11 mouse cellular contexts compared by ENCODE assay signal in the genomic region with DNA sequence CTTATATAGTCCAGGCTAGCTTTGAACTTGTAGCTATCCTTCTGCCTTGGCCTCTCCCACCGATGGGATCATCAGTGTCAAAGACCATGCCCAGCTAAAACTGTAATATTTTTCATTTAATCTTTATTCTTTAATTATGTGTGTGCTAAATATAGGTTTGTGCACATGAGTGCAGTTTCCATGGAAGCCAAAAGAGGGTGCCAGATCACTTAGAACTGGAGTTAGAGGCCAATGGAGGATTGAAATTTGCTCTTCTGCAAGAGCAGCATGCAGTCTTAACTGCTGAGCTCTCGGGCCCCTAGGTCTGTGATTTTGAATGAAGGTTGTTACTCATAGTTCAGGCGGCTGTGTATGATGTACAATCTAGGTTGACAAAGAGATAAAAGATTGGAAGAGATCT.
DNase-seq lines count a peak whose midpoint lies in the region; ATAC-seq and TF ChIP-seq lines count a peak whose summit lies in the region.
"Had no signal": no experiment of that assay in that cellular context is flagged by ENCODE, and none has a peak within 500 bp of the region (broad histone marks: within the 10 kb centered on the region; RNA-seq: fewer than 3 reads in every experiment).

No protein-coding gene starts in this region.

- ATAC-seq in forebrain, embryonic 14.5 days, result no peak
- ATAC-seq in forebrain, embryonic 13.5 days, result no peak
- no peak for ATAC-seq in lung, embryonic 14.5 days (ENCODE audit: insufficient read depth)
- ATAC-seq: midbrain, embryonic 15.5 days had no signal

- no peak overlapping the region for H3K4me2 ChIP-seq in forebrain, embryonic 14.5 days (ENCODE audit: low read length)
- no peak overlapping the region for H3K4me2 ChIP-seq in forebrain, embryonic 13.5 days
- no peak overlapping the region for H3K4me2 ChIP-seq in lung, embryonic 14.5 days
- H3K4me2 ChIP-seq: hindbrain, embryonic 15.5 days; midbrain, embryonic 15.5 days had no signal

- peak; percentile 41 for TF ChIP-seq CTCF in lung, embryonic 14.5 days (IDR thresholded peaks at IDR 0.05; ENCODE audit: low read depth)

- H3K4me1 ChIP-seq in forebrain, embryonic 14.5 days (ENCODE audit: control insufficient read depth, insufficient read depth, low read length), result no peaks in the 10 kb centered on the region
- no peaks in the 10 kb centered on the region for H3K4me1 ChIP-seq in forebrain, embryonic 13.5 days
- H3K4me1 ChIP-seq in lung, embryonic 14.5 days (ENCODE audit: insufficient read depth), result no peaks in the 10 kb centered on the region
- H3K4me1 ChIP-seq: hindbrain, embryonic 15.5 days; midbrain, embryonic 15.5 days had no signal

- H3K27me3 ChIP-seq in forebrain, embryonic 14.5 days (replicated peaks; ENCODE audit: control insufficient read depth, insufficient read depth, low read length), result no peaks in the 10 kb centered on the region
- H3K27me3 ChIP-seq in forebrain, embryonic 13.5 days, result no peaks in the 10 kb centered on the region
- H3K27me3 ChIP-seq in lung, embryonic 14.5 days (ENCODE audit: insufficient read depth, low read length), result no peaks in the 10 kb centered on the region
- H3K27me3 ChIP-seq: hindbrain, embryonic 15.5 days; midbrain, embryonic 15.5 days had no signal

- whole genome bisulfite sequencing in forebrain, embryonic 14.5 days, result 81% methylated on average over 3 of the region's 3 CpGs
- WGBS in forebrain, embryonic 13.5 days, result 64% methylated on average over 3 of the region's 3 CpGs
- WGBS in lung, embryonic 14.5 days, result 68% methylated on average over 3 of the region's 3 CpGs

- H3K27ac ChIP-seq in forebrain, embryonic 14.5 days (ENCODE audit: low read depth, low read length), result no peak overlapping the region
- H3K27ac ChIP-seq in forebrain, embryonic 13.5 days, result no peak overlapping the region
- no peak overlapping the region for H3K27ac ChIP-seq in lung, embryonic 14.5 days (ENCODE audit: low read depth)
- H3K27ac ChIP-seq: hindbrain, embryonic 15.5 days; midbrain, embryonic 15.5 days had no signal

- no peak overlapping the region for H3K9ac ChIP-seq in forebrain, embryonic 14.5 days (ENCODE audit: low read length)
- H3K9ac ChIP-seq in forebrain, embryonic 13.5 days, result no peak overlapping the region
- no peak overlapping the region for H3K9ac ChIP-seq in lung, embryonic 14.5 days
- H3K9ac ChIP-seq: hindbrain, embryonic 15.5 days; midbrain, embryonic 15.5 days had no signal

- H3K9me3 ChIP-seq in forebrain, embryonic 14.5 days (replicated peaks; ENCODE audit: control insufficient read depth, low read length), result no peaks in the 10 kb centered on the region
- H3K9me3 ChIP-seq in forebrain, embryonic 13.5 days (replicated peaks), result no peaks in the 10 kb centered on the region
- no peaks in the 10 kb centered on the region for H3K9me3 ChIP-seq in lung, embryonic 14.5 days (ENCODE audit: low read depth, low read length)
- H3K9me3 ChIP-seq: G1E; hindbrain, embryonic 15.5 days; midbrain, embryonic 15.5 days had no signal

- no peaks in the 10 kb centered on the region for H3K36me3 ChIP-seq in forebrain, embryonic 14.5 days (ENCODE audit: control insufficient read depth, insufficient read depth, low read length)
- no peaks in the 10 kb centered on the region for H3K36me3 ChIP-seq in forebrain, embryonic 13.5 days (ENCODE audit: poor library complexity, severe bottlenecking)
- H3K36me3 ChIP-seq in lung, embryonic 14.5 days (ENCODE audit: insufficient read depth), result no peaks in the 10 kb centered on the region
- H3K36me3 ChIP-seq: G1E; hindbrain, embryonic 15.5 days; midbrain, embryonic 15.5 days had no signal

- DNase-seq in forebrain, embryonic 14.5 days (ENCODE audit: low spot score), result peak; percentile 19
- DNase-seq in lung, embryonic 14.5 days, result peak; percentile 38
- DNase-seq in lung, postnatal 14 days, result no peak
- DNase-seq in cerebellum, adult 9-11 months, result peak; percentile 2
- DNase-seq in right cerebral cortex, postnatal 14 days, result peak; percentile 39
- DNase-seq in spleen, postnatal 4 days (ENCODE audit: low spot score in 2 of 2), result no peak
- no peak for DNase-seq in ovary, postnatal 14 days (ENCODE audit: low spot score)

- no peak overlapping the region for H3K4me3 ChIP-seq in forebrain, embryonic 14.5 days (ENCODE audit: low read depth, low read length)
- H3K4me3 ChIP-seq in forebrain, embryonic 13.5 days, result no peak overlapping the region
- H3K4me3 ChIP-seq in lung, embryonic 14.5 days (ENCODE audit: low read depth, low read length), result no peak overlapping the region
- H3K4me3 ChIP-seq: hindbrain, embryonic 15.5 days; midbrain, embryonic 15.5 days had no signal

Comparison
In these comparisons a context has a peak if more than half of its experiments do, and no peak if none do; other contexts are left out.
1. DNase-seq: peak in forebrain, embryonic 14.5 days (single experiment), lung, embryonic 14.5 days (single experiment), cerebellum, adult 9-11 months (single experiment) and right cerebral cortex, postnatal 14 days (single experiment); none in lung, postnatal 14 days (single experiment), spleen, postnatal 4 days (0 of 2) and ovary, postnatal 14 days (single experiment).